Mouse (Mus musculus) cerebellum, postnatal 10 days (tissue): ENCODE measurements around the gene Usp6nl.

Experiments used
- DNase-seq, 2 experiments: peaks; one replicate each; pipeline ENCODE4 v3.0.0; 2021; ENCODE audit warnings: mixed read lengths in 2 of 2

The Usp6nl gene

GRCm38 (mm10) chr2:6423661-6424550, 101.4 kb downstream of the Usp6nl start:
- no peak for DNase-seq

GRCm38 (mm10) chr2:6424851-6425250, 102.4 kb downstream of the Usp6nl start:
- no peak for DNase-seq

GRCm38 (mm10) chr2:6436085-6436950, 113.9 kb downstream of the Usp6nl start:
- DNase-seq = peak; percentile 83

GRCm38 (mm10) chr2:6441688-6442087, 119.2 kb downstream of the Usp6nl start:
- no peak for DNase-seq

GRCm38 (mm10) chr2:6442302-6442701, 119.8 kb downstream of the Usp6nl start:
- no peak for DNase-seq

GRCm38 (mm10) chr2:6444015-6444414, 121.5 kb downstream of the Usp6nl start:
- no peak for DNase-seq

GRCm38 (mm10) chr2:6444723-6445169, 122.3 kb downstream of the Usp6nl start:
- DNase-seq = no peak

GRCm38 (mm10) chr2:6445858-6446257, 123.4 kb downstream of the Usp6nl start:
- DNase-seq = no peak

GRCm38 (mm10) chr2:6448880-6449279, 126.4 kb downstream of the Usp6nl start:
- no peak for DNase-seq

- no peak for DNase-seq
Measured at GRCm38 (mm10) chr2:6449656-6450055, 127.2 kb downstream of the Usp6nl start.

GRCm38 (mm10) chr2:6450544-6450943, 128.1 kb downstream of the Usp6nl start:
- peak; percentile 94 to 96 for DNase-seq

- DNase-seq = peak in 1 of 2 experiments; percentile 56
Measured at GRCm38 (mm10) chr2:6454941-6455516, 132.6 kb downstream of the Usp6nl start.

- peak in 1 of 2 experiments; percentile 32 for DNase-seq
Measured at GRCm38 (mm10) chr2:6459282-6460047, 137.0 kb downstream of the Usp6nl start.

- DNase-seq = no peak
Measured at GRCm38 (mm10) chr2:6462306-6462705, 139.8 kb downstream of the Usp6nl start.

GRCm38 (mm10) chr2:6463772-6464661, 141.6 kb downstream of the Usp6nl start:
- peak in 1 of 2 experiments; percentile 28 for DNase-seq

- DNase-seq = no peak
Measured at GRCm38 (mm10) chr2:6466396-6466795, 143.9 kb downstream of the Usp6nl start.

GRCm38 (mm10) chr2:6467318-6467717, 144.9 kb downstream of the Usp6nl start:
- no peak for DNase-seq

GRCm38 (mm10) chr2:6469164-6469563, 146.7 kb downstream of the Usp6nl start:
- DNase-seq = peak; percentile 85 to 89

- no peak for DNase-seq
Measured at GRCm38 (mm10) chr2:6471110-6471611, 148.7 kb downstream of the Usp6nl start.

- DNase-seq = no peak
Measured at GRCm38 (mm10) chr2:6473829-6474228, 151.4 kb downstream of the Usp6nl start.

GRCm38 (mm10) chr2:6477884-6478283, 155.4 kb downstream of the Usp6nl start:
- no peak for DNase-seq
